Mouse (Mus musculus) skeletal muscle tissue, adult 2 months (tissue): ENCODE measurements around the gene Ccdc130.

ENCODE experiments used
- DNase-seq: peaks from one replicate; pipeline ENCODE4 v3.0.0-alpha.2; 2012; ENCODE audit warnings: low read depth, low spot score

The Ccdc130 gene

DNA sequence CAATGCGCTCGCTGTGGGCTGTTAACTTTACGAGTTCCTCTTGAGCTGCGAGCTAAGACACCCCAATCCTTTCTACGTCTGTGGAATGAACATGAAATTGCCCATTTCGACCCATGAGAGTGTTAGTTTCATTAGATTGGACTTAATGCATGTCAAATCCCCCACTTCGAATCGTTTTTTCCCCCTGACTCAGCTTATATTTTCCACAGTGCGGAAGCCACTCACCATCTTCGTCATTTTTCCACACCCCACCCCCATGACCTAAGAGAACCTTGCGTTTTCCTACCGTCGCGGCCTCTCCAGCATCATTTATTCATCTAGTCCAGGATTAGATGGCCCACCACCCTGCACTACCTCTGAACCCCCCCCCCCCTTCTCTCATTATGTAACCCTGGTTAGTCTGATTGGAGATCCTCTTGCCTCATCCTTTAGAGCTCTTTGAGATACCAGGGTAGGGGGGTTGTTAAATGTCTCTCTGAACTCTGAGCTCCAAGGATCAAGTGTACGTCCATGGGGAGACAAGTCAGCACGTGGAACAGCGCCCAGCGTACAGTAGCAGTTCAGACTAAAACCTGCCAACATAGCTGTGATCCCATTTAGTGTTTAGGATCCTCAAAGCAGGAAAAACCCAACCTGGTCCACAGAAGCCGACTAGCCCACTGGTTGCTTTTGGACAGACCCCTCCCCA lies 32.5 kb downstream of the Ccdc130 start:
- DNase-seq: peak; percentile 23

DNA sequence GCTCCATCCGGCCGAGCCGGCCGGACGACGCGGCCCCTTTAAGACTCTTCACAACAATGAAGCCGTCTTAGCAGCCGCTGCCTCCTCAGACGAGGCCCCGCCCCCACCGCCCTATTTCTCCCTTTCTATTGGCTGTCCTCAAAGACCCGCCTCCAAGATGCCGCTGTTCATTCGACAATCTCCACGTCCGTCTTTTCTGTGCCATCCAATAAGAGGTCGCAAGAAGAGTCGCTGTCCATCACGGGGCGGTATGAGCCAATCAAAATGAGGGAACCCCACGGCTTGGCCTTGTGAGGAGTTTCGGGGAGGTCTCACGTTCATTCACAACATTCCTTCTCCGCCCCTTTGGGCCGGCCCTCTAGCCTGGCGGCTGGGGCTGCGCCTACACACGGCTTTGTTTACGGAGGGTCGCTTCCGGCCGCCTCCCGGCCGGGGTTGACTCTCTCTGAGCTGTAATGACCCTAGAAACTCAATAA lies 33.1 kb downstream of the Ccdc130 start, which contains the start of gene Zswim4:
Gene Zswim4 (minus strand): TSS at position 58 of the 476 bp plus-strand sequence.
- peak; percentile 100 for DNase-seq

DNA sequence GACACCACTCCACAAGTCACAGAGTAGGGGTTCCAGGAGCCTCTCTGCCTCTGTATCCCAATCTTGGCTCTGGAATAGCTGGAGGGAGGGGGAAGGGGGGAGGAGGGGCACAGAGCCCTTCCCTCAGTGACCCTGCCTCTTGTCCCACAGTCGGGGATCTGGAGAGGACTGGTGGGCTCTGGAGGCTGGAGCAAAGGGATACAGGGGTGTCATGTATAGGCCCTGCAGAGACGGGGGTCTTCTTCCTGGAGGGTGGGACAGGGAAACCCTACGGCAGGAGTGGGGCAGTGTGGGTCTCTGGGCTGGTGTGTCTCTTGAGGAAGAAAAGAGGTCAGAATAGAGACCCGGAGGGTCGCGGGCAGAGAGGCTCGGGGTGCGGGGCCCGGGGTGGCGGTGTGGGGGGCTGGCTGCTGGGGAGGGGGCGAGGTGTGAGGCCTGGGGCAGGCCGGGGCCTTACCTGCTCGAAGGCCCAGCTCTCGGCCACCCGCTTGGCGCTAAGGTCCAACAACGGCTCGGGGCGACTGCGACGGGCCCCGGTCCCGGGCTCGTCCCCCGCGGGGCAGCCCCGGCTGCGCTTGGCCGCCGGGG lies 33.7 kb downstream of the Ccdc130 start:
- DNase-seq: no peak

DNA sequence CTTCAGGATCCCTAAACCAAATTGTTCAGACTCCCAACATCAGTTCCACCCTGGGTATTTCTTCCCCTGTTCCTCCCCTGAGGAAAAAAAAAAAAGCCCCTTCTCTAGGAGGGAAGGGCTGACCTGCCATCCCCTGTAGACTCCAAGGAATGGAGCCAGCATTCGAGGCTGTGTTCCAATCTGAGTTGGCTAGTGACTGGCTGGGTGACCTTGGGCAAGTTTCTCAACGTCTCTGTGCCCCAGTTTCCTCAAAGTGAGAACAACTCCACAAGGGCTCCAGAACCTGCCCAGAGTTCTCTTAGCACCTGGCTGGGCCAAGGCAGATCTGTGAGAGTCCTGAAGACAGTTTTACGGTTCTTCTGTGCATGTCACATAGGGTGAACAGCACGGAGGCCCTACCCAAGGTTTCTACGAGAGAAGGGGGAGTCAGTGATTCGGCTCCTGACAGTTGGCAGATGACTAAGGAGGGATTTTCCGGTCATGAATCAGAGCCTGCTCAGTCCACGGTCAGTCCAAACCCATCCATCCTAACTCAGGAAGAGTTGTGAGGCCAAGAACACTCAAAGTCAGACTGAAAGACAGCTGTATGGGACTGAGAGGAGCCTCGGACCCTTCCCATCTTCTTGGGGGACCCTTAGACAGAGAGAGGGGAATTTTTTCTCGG lies 34.3 kb downstream of the Ccdc130 start:
- no peak for DNase-seq

DNA sequence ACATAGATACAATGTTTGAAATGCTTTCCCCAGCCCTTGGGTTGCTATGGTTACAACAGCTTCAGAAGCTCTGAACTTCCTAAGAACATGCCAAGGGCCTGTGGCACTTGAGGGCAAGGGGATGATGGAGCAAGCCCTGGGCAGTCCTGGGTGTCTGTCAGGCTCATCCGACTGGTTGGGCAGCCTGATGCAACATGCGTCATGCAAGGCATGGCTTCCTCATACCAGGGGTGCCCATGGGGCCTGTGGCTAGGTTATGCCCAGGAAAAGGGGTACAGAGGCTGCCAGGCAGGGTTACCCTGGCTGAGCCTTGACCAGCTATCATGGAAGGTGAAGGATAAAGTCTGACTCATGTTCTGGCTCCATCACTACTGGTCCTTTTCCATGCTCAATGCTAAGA lies 37.1 kb downstream of the Ccdc130 start:
- DNase-seq: no peak

DNA sequence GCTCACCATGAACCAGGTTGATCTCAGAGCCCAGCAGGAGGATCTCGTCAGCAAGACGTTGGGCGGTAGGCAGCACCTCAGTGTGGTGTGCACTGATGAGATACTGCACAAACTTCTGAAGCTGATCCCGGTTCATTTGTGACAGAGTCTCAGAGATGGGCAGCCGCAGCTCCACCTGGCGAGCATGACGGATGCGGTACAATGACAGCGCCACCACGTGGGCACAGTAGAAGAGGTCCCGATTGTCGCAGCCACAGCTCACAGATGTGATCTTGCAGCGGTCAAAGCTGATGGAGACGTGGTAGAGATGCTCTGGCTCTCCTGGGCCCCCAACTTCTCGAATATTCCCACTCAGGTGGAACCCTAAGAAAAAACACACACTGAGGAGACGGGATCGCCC lies 39.4 kb downstream of the Ccdc130 start:
- DNase-seq: no peak

DNA sequence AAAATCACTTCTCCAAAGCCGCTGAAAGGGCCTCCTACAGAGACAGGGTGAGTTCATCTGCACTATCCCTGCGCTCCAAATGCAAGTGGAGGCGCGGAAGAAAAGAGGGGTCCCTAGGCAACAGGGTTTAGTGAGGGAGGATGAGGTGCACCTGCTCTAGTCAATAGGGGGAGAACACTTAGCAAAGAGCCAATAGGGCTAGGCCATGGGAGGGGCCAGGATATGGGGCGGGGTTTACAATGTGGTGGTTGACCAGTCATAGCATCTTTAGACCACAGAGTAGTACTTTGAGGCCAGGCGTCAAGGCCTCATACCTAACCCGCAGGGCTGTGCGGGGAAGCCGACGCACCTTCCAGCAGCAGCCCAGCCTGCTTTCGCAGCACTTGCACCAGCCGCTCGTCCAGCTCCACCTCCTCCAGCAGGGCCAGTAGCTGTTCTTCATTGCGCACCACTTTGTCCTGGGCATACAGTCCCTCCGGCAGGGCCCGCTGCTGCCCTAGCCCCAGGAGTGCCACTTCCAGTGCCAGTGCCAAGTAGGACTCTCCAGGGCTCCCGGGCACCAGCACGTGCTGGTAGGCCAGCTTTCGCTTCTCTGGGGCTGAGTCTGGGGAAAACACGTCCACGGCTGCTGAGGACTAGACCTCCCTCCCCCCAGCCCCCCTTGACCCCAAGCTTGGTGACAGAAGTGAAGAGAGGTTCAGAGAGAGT lies 46.7 kb downstream of the Ccdc130 start:
- no peak for DNase-seq

DNA sequence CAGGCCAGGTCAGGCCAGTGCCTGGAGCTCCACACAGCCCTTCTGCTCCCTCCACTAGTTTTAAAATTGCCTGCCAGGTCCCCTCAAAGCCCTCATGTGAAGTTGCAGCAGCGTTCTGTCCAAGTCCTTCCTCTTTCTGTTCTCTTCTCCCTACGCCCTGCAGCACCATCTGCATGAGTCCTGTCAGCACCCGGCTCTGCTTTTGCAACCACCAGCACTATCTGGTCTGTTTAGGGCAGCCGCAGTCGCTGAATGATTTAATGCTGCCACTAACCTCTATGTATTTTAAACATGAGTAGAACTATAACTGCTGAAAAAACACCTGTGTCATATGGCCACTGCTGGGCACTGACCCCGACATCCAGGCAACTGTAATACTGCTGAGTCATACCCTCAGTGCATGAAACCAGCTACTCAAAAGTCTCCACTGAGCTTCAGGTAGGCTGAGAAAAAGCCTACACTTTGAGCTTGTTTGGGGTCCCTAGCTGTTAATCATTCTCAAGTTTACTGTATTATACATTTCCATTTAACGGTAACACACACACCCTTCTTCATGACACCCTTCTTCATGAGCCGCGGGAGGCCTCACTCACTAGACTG lies 47.5 kb downstream of the Ccdc130 start:
- DNase-seq: no peak

DNA sequence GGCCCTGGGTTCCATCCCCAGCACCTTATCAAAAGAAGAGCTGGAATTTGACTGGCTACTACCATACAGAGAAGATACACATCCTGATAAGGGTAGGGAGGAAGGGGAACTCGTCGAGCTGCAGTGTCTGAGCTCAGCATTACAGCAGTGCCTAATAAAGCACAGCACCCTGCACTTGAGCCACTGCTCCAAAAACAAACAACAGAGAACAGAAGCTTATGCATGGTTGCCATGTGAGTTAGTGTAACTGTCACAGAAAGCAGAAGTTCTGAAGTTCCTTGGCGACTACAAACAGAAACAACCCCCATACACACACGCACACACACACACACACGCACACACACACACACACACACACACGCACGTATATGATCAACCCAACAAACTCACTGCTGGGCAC lies 50.1 kb downstream of the Ccdc130 start:
- no peak for DNase-seq

DNA sequence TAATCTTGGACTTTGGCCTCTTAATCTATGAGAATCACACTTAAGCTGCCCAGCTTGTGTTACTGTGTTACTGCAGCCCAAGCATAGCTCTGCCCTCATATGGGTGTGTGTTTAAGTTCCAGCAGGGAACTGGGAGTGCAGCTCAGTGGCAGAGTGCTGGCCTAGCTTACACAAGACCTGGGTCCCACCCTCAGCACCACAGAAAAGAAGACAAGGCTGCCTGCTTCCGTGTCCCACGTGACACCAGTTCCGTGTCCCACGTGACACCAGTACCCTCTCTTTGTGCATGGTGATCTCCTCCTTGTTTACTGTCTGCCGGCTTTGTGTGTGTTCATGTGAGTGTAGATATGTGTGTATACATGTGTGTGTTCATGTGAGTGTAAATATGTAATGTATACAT lies 52.0 kb downstream of the Ccdc130 start:
- DNase-seq: no peak

DNA sequence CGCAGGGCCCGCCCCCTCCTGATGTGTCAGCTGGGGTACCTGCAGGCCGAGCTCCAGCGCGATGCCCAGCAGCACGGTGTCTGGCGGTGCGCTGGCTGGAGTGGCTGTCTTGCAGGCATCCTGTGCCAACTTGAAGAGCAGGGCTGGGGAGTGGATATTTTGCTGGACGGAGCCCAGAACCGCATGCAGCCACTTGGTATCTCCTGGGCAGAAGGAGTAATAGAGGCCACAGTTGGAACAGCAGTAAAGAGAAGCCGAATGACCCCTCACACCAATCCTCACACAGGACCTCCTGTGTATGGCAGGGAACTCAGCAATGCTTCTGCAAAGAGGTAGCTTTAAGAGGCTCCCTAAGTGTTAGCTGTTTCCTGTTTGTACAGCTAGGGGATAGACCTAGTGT lies 53.0 kb downstream of the Ccdc130 start:
- no peak for DNase-seq

DNA sequence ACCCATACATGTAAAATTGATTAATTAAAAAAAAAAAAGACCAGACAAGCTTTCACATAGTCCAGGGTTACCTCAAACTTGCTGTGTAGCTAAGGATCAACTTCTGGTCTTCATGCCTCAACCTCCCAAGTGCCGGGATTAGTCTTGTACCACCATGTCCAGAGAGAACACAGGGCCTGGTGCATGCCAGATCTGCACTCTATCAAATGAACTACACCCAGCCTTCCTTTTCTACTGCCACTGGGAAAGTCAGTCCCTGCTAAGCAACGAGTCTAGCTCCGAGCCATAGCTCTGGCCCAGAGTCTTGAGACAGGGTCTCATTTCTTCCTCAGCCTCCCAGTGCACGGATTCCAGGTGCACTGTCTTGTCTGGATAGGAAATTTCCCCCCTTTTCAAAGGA lies 56.9 kb downstream of the Ccdc130 start:
- DNase-seq: no peak

DNA sequence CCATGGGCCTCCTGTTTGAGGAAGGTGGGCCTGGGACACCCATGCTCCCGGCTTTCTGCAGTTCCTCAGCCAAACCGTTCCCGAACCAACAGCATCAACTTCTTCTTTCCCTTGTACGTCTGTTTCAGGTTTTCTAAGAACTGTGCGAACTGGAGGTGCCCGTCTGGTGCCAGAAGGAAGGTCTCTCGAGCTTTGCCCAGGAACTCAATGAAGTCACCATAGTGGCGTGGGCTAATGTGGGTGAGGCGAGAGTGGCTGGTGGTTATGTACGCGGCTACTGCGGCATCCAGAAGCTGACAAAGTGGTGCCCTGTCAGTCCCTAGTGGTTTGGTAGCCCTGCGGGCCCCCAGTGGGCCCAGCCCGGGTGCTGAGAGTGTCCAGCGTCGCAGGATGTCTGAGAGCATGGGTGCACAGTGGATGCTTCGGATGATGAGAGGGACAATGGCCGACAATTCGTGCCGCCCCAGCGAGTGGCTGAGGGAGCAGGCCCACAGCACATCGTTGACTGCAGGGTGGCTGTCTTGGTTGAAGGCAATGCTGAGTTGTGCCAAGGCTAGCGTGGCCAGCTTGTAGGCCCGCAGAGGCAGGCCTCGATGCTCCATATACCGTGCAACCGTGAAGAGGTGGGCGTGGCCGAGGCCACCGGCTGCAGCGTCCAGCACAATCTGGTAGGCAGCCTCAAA lies 58.2 kb downstream of the Ccdc130 start:
- DNase-seq: no peak

DNA sequence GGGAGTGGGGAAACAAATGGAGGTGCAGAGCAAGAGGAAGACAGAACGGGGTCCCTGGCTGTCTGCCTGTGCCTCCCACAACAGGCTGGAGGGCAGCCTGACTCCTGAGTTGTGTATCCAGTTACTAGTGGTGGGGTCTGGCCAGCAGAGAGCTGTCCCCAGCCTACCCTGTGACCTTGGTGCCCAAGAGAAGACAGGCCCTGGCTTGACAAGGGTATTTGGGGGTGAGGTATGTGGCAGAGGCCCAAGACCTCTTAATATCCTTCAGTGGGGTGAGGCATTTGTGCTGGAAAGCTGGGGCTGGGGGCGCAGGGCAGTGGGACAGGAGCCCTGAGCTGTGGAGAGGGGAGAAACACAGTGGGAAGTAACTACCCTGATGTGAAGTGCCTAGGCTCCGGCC lies 59.0 kb downstream of the Ccdc130 start:
- DNase-seq: no peak

DNA sequence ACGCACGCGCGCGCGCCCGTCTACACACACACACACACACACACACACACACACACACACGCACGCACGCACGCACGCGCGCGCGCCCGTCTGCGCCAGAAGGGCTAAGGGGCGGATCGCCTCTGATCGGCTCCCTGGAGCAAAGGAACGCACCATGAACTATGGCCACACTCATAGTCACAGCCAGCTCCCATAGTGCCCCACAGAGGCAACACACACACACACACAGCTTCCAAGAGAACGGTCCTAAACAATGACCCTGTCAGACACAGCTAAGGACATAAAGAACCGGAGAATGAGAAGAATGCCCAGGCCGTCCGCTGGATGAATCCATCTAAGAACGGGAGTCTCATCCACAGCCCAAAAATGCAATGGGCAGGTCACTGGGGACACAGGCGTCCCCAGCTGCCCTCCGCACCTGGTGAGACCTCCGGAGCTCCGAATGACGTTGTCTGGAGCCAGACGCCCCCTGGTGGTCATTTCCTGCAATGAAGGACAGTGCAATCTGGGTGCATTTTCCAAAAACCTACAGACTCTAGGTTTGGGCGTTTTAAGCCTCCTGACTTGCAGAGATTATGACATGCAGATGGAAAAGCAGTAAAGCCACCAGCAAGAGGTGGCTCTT lies 59.9 kb downstream of the Ccdc130 start:
- no peak for DNase-seq

DNA sequence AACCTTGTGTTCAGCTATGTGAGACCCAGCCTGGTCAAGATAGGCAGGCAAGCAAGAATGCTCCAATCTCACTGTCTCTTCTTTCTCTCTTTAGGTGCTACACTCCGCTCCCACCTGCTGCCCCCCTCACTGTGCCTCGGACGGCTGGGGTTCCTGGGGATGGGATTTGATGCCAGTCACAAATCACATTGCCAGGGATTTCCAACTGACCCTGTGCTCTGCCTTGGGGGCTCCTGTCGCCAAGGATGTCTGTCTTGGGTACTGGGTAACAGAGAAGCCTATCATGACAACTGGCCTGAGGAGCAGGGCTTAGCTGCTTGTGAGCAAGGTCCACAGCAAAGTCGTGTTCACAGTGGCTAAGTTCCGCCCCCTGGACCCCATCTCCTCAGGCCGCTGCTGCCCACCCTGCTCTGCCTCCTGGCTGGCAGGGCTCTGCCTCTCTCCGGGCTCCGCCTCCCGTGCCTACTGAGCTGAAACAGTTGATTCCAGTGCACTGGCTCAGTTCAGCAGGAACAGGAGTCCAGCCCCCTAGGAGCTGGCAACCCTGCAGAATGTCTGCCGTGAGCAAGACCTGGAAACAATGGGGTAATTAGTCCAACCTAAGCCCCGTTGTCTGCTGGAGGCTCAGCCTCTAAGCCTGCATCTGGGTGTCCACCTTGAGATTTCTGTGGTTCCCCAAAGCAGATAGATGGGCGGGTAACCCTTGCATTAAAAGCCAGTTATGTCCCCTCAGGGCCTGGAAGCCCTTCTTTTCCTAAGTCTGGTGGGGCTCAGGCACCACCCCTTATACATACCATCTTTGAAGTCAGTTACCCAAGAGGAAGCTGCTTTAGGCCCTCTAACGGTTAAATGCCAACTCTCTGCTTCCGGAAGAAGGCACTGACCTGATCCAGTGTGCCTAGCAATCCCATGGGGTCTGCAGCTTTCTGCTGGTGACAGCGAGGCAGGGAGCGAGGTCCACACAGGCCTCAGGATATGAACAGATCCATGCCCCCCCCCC lies 61.5 kb downstream of the Ccdc130 start:
- DNase-seq: no peak

DNA sequence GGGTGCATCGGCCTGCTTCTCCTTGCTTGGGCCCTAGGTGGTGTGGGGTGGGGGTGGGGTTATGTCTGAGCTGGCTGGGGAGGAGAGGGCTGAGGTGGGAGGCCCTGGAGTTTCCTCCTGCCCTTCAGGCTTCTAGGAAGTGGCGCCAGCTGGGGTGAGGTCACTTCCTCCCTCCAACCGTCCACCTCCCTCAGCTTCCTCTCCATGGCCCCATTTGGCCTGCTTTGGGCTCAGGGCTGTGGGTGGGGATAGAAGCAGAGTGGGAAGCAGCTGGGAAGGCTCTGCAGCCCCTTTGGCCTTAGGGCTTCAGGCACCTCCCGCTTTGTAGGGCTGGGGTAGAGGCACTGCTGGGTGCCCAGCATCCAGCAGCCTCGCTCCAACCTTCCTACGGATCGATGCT lies 62.4 kb downstream of the Ccdc130 start:
- no peak for DNase-seq
